Mouse (Mus musculus): ENCODE data around the gene 1520401A03Rik.

1520401A03Rik gene

GRCm38 (mm10) chr17:23742210-23742793 is 19.7 kb upstream of the 1520401A03Rik start:
- DNase-seq, result peak; percentile 47

- no peak for DNase-seq
These were observed 19.0 kb upstream of the 1520401A03Rik start for GRCm38 (mm10) chr17:23741359-23742209.

GRCm38 (mm10) chr17:23740598-23741021 is 18.0 kb upstream of the 1520401A03Rik start, which contains the start of gene Paqr4:
Gene Paqr4 (minus strand): TSS chr17:23740867.
- DNase-seq, result no peak

DNA sequence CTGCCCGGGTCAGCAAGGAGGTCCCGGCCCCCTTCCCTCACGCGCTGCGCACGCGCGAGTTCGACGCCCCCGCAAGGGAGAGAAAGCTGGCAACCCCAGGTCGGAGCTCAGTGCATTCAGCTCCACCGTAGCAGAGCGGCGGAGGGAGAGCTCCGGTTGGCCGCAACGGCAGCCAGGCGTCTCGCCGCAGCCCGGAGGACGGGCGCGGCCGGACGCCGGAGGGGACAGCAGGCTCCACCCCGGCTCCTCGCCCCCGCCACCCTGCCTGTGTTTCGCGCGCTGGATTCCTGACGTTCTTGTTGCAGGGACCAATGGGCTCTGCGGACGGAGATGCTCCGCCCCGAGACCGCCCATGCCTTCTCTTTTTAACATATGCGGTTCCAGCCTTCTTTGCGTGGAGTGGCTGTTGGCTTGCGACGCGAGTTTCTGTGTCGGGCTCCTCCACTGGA is 17.6 kb upstream of the 1520401A03Rik start:
- DNase-seq, result peak; percentile 94

DNA sequence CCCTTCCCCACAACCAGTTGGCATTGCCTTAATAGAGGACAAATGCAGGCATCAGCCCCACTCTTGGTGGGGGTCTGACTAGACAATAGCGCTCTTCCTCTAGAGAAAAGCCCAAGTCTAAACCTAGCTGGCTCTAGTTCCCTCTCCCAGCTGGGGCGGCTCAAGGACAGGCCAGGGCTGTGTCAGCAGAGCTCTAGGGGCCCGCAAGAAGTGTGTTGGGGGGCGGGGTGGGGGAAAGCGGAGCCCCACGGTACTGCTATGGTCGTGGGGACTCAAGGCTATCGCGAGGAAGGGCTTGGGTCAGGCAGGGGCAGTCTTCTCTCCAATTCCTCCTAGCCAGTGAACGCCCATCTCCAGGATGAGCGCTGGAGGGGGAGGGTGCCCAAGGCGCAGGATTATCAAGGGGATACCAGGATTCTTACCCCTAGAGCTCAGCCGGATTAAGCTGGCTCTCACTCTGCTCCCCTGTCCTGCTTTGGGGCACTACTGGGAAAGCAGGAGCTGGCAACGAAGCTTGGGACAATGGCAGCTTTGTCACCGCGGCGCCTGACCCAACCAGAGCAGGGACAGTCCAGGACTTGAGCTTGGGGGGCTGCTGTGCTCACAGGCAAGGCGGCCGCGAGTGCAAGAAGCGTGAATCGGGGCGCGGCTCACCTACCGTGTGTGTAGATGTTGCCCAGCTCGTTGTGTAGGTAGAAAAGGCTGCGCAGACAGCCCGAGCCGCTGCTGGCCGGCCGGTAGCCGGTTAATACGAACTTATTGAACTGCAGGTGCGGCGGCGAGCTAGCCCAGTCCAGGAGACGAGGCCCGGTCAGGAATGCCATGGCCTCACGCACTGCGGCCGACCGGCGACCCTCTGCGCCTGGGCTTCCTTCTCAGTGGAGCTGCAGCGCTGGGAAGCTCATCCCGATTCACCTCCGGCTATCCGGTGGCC is 16.9 kb upstream of the 1520401A03Rik start:
- DNase-seq, result peak; percentile 82

DNA sequence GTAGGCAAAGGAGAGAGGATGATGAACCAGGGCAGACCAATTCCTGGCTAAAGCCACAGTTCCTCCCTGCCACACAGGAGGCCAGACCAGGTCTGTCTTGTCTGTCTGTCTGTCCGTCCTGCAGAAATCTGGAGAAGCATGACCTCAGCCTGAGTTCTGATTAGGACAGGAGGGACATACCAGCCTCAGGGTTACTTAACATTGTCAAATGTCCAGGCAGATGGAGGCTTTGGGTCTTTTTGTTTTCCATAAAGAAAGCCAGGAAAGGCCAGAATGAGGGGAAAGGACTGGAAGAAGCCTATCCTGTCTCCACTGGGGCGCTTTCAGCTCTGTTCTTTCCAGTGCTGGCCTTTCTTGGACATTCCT is 16.2 kb upstream of the 1520401A03Rik start:
- DNase-seq, result no peak

DNA sequence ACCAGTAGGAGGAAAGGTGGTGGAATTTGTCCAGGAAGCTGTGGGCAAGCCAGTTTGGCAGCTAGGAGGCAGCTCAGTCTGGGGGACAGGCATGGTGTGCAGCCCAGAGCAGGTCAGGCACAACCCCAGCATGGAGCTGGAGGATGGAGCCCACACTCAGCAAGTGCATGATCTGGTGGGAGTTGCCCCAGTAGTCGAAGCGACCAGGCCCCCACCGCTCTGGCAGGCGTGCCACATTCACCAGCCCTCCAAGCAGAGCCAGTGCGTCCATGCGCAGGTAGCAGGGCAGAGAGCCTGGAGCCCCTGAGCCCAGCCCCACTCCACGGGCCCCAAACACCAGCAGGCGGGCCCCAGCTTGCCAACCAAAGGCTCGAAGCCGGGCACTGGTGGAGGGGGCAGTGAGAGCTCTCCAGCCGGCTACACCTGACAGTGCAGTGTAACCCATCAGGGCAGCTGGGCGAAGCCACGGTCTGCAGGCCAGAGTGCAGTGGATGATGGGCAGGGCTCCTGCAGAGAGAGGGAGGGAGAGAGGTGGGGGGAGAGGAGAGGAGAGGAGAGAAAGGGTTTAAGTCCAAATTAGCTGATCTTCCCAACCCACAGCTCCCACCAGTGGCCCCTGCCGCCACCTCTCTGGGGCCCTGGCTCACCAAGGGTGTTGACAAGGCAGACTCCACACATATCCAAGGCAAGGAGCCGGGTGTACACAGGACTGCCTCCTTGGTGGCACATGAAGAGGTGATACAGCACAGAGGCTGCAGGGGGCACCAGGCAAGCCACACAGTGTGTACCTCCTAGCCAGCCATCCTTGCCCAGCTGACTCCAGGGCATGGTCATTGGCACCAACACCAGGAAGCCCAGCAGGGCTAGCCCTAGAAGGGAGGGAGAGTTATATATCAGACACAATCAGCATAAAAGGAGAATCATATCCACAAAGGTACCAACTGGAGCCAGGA is 15.2 kb upstream of the 1520401A03Rik start:
- DNase-seq, result peak; percentile 30

- no peak for DNase-seq
These were observed 11.8 kb upstream of the 1520401A03Rik start for GRCm38 (mm10) chr17:23734341-23734740.

GRCm38 (mm10) chr17:23730441-23730840 is 7.9 kb upstream of the 1520401A03Rik start:
- DNase-seq, result no peak

DNA sequence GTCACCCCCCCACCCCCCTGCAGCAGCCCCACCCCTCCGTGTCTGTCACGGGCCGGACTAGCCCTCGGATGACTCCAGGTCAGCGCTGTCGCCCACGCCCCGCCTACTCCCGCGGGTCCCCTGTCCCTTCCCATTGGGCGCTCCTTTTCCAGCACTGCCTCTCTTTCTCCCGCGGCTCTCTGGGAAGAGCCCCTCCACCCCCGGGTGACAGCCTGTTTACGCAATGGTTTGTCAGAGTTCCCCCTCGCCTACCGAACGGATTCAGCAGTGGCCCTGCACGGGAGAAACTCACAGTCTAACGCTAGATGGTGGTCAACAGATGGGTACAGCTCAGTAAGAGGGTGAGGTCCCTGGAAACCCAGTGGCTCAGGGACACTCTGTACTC is 4.2 kb upstream of the 1520401A03Rik start:
- DNase-seq, result peak; percentile 92

DNA sequence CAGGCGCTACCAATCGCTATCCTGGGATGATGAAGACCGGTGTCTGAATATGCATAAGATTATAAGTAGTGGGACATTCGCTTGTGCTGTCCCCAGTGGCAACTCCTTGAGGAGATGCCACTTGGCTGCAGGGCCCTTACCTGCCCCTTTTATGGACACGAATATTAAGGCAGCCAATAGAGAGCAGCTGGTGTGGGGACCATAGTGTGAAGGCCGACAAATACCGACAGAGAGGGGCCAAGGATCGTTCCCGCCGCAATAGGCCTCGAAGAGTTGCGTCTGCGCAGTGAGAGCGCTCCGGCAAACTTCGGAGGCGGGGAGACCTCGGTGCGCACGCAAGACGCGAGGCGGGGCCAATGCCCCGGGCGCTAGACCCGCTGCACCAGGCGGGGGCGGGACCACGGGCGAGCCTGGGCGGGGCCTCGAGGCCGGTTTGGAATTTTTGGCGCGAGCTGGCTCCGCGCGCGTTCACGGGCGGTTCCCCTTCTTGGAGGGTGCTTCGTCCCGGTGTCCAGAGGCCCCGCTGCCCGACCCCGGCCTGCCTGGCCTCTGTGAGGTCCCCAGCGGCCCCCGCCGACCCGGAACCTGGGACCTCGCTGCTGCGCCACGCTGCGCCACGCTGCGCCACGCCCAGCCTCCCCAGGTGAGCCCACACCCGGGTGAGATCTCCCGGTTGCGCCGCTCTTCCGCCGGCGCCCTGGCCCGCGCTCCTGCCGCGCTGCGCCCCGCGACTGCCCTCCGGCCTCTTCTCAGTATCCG is 3.6 kb upstream of the 1520401A03Rik start, which contains the start of gene Pkmyt1:
Gene Pkmyt1 (plus strand): TSS at position 338 of the 759 bp plus-strand sequence.
- peak; percentile 95 for DNase-seq

DNA sequence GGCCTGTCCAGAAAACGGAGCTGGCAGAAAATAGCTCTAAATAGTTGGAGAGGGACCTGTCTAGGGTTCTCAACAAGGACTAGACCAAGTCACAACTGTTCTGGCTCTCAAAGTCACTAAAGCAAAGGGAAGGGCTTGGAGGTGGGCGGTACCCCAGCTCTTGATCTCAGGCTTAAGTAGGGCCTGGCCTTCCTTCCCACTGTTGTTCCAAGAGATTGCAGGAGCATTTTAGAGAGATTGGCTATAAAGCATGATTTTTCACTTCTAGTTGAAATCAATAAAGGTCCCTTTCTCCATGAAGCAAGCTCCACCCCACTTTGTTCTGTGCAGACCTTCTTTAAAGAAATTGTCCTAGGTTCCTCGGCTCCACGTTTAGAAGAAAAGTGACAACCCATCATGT is 2.9 kb upstream of the 1520401A03Rik start:
- no peak for DNase-seq

DNA sequence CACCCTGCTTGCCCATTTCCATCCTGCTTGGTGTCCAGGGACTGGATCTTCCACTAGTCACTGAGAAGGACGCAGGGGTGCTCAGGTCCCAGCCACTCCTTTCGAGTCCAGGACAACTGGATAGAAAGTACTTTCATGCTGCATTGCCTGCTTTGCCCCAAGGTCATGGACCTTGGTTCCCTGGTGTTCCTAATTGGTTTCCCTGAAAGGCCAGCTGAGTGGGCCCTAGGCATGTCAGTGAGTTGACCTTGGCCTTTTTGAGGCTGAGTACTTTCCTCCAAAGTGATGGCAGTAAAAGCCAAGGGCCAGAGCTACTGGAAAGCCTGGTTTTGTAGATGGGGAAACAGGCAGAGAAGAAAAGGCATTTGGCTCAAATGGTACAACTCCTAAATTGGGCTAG is 697 bp downstream of the 1520401A03Rik start:
- no peak for DNase-seq

DNA sequence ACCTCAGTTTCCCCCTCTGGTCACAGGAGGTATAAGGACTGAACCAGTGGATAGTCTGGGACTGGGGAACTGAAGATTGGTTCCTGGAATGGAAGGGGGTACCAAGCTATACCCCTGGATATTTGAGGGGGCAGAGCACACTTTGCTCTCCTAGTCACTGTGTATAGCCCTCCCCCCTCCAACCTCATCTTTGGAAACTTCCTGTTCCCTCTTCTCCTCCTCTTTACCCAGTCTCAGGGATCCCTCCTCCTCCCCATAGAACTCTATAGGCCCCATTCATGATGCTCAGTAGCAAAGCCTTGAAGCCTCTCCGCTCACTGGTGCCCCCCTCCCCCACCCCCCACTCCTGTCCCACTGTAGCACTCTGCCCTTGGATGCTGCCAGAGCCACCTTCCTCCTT is 3.1 kb downstream of the 1520401A03Rik start:
- DNase-seq, result no peak

DNA sequence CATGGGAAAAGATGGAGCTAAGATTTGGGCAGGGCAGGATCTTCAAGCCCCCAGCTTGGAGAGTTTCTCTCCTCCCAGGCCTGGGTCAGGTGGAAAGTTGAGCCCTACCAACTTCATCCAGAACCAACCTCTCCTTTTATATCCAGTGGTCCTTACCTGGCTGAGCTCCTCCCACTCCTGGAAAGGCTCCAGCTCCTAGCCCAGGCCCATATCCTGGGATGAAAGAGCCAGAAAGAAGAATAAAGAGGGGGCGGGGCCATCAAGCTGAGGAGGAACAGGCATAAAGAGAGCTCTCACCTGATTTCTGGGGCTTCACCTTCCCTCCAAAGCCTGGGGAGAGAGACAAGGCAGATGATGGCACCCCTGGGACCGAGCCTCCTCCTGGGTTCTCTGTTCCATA is 5.6 kb downstream of the 1520401A03Rik start:
- DNase-seq, result no peak

GRCm38 (mm10) chr17:23706212-23706611 is 16.4 kb downstream of the 1520401A03Rik start:
- peak; percentile 83 for DNase-seq

GRCm38 (mm10) chr17:23705525-23706104 is 17.0 kb downstream of the 1520401A03Rik start:
- no peak for DNase-seq

GRCm38 (mm10) chr17:23704741-23705140 is 17.8 kb downstream of the 1520401A03Rik start:
- no peak for DNase-seq

- no peak for DNase-seq
These were observed 19.3 kb downstream of the 1520401A03Rik start for GRCm38 (mm10) chr17:23703301-23703700.

DNA sequence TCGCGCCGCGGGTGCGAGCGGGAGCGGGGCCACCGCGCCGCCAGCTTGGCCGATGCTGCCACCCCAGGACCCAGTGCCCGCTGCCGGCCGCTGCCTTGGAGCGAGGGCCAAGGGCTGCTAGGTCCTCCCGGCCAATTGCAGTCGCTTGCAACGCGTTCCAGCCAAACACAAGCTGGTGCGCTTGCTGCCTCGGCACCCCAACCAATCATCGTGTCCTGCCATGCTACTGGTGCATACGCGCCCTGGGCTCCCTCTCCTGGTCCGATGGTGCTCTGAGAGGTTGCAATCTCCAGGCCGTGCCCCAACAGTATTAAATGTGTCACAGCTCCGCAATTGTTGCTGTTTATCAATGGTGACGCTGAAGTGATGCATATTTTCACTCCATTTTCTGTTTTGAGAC is 22.5 kb downstream of the 1520401A03Rik start:
- peak; percentile 95 for DNase-seq
